Comparison of ENCODE assay signal across 18 mouse cellular contexts in genomic region chr5:134475006-134475605, GRCm38 (mm10). TPM values are rescaled to one million over a fixed set of nuclear protein-coding genes. Genes with fewer than 3 reads are reported as not detected.
DNase-seq lines count a peak whose midpoint lies in the region; ATAC-seq and TF ChIP-seq lines count a peak whose summit lies in the region.
"Had no signal": no experiment of that assay in that cellular context is flagged by ENCODE, and none has a peak within 500 bp of the region (broad histone marks: within the 10 kb centered on the region; RNA-seq: fewer than 3 reads in every experiment).

No protein-coding gene starts in this region.

- no peak for ATAC-seq in megakaryocyte-erythroid progenitor cell, adult 5-6 weeks (replicated peaks; ENCODE audit: low FRiP score, low TSS enrichment, poor library complexity, severe bottlenecking)
- ATAC-seq: intestine, embryonic 16.5 days had no signal

- peak; percentile 37 for TF ChIP-seq CTCF in layer of hippocampus, adult 2 months (conservative IDR thresholded peaks at IDR 0.05)
- no peak for TF ChIP-seq CTCF in thymus, adult 2 months (IDR thresholded peaks at IDR 0.05; ENCODE audit: borderline replicate concordance, control insufficient read depth, extremely low read depth, insufficient read depth, low read length, poor library complexity)

- no peaks in the 10 kb centered on the region for H3K36me3 ChIP-seq in thymus, adult 2 months (ENCODE audit: control insufficient read depth, insufficient read depth, low read length)
- H3K36me3 ChIP-seq: embryonic facial prominence, embryonic 10.5 days; heart, embryonic 13.5 days; hindbrain, embryonic 12.5 days; liver, embryonic 13.5 days had no signal

- 96% methylated on average over 6 of the region's 6 CpGs for WGBS in thymus, adult 2 months

- TF ChIP-seq POLR2A in thymus, adult 2 months (IDR thresholded peaks at IDR 0.05; ENCODE audit: control insufficient read depth, extremely low read depth, insufficient read depth, low read length, poor library complexity), result no peak

- H3K4me1 ChIP-seq in thymus, adult 2 months (replicated peaks; ENCODE audit: control insufficient read depth, insufficient read depth, low read length), result no peaks in the 10 kb centered on the region; the same call in 1 of the 2 replicates
- H3K4me1 ChIP-seq: embryonic facial prominence, embryonic 10.5 days; heart, embryonic 13.5 days; hindbrain, embryonic 12.5 days had no signal

- DNase-seq in adrenal gland, postnatal 36 days, result peak; percentile 25 to 44
- DNase-seq in adrenal gland, adult 8-10 months, result no peak
- DNase-seq in layer of hippocampus, adult 2 months (ENCODE audit: low spot score in 2 of 2), result no peak
- DNase-seq in layer of hippocampus, adult 8-10 months (ENCODE audit: low spot score in 2 of 2), result no peak
- DNase-seq in thymus, adult 2 months, result peak; percentile 36
- DNase-seq in thymus, postnatal 36 days, result no peak
- DNase-seq in thymus, postnatal 4 days, result peak; percentile 57
- DNase-seq: adrenal gland, postnatal 10 days; cerebellum, postnatal 14 days; gastrocnemius, postnatal 10 days; kidney, postnatal 10 days; liver, embryonic 13.5 days; right cerebral cortex, postnatal 14 days had no signal

- H3K4me3 ChIP-seq in layer of hippocampus, adult 2 months, result no peak overlapping the region
- H3K4me3 ChIP-seq in thymus, adult 2 months (ENCODE audit: control insufficient read depth, insufficient read depth, low read length), result no peak overlapping the region
- H3K4me3 ChIP-seq: embryonic facial prominence, embryonic 10.5 days; heart, embryonic 13.5 days; hindbrain, embryonic 12.5 days; liver, embryonic 13.5 days had no signal

- H3K27ac ChIP-seq in layer of hippocampus, adult 2 months, result no peak overlapping the region
- H3K27ac ChIP-seq in thymus, adult 2 months (ENCODE audit: control insufficient read depth, insufficient read depth, low read length), result no peak overlapping the region
- H3K27ac ChIP-seq: embryonic facial prominence, embryonic 10.5 days; heart, embryonic 13.5 days; hindbrain, embryonic 12.5 days; liver, embryonic 13.5 days had no signal

- H3K27me3 ChIP-seq in thymus, adult 2 months (ENCODE audit: control insufficient read depth, insufficient read depth, low read length), result no peaks in the 10 kb centered on the region
- H3K27me3 ChIP-seq: heart, embryonic 13.5 days; hindbrain, embryonic 12.5 days; liver, embryonic 13.5 days had no signal

RNA-seq across cellular contexts. Expression of gene Gtf2ird1, which starts 18.6 kb away (rescaled TPM):
- 10 to 100 TPM; 44.4 to 59.1 TPM for total RNA-seq in adrenal gland, postnatal 36 days (2021)
- 10 to 100 TPM; 46.0 to 93.0 (median 63.1) TPM for total RNA-seq in adrenal gland, adult 8-10 months (2022)
- total RNA-seq in layer of hippocampus, adult 2 months (2021), result 10 to 100 TPM; 22.8 to 25.4 TPM
- total RNA-seq in layer of hippocampus, adult 8-10 months (2022), result 10 to 100 TPM; 26.8 to 35.0 (median 32.8) TPM
- polyA plus RNA-seq in thymus, adult 2 months (2012; rRNA removed), result 75.6 and 83.9 TPM in 2 replicates
- 17.7 and 23.1 TPM in 2 replicates for total RNA-seq in megakaryocyte-erythroid progenitor cell, adult 5-6 weeks (2014; fragmentation: Nextera tagmentation)
- 5.5 and 11.8 TPM in 2 replicates for total RNA-seq in megakaryocyte-erythroid progenitor cell, adult 5-6 weeks (2017)

Comparison
In these comparisons a context has a peak if more than half of its experiments do, and no peak if none do; other contexts are left out.
1. DNase-seq: peak in adrenal gland, postnatal 36 days (2 of 2), thymus, adult 2 months (single experiment) and thymus, postnatal 4 days (single experiment); none in adrenal gland, adult 8-10 months (single experiment), layer of hippocampus, adult 2 months (0 of 2), layer of hippocampus, adult 8-10 months (0 of 2) and thymus, postnatal 36 days (0 of 2).